Mouse (Mus musculus) mesoderm, embryonic 11.5 days (tissue): ENCODE measurements around the gene Rps9.
"Not testable (repeated sequence)": the region's sequence is repeated elsewhere in the genome, so short reads cannot be mapped to it uniquely, and the experiment has no call there.

ENCODE experiments used
- DNase-seq: peaks from one replicate; pipeline ENCODE4 v3.0.0-alpha.2; 2012; ENCODE audit warnings: low read depth, low spot score

Gene Rps9

DNA sequence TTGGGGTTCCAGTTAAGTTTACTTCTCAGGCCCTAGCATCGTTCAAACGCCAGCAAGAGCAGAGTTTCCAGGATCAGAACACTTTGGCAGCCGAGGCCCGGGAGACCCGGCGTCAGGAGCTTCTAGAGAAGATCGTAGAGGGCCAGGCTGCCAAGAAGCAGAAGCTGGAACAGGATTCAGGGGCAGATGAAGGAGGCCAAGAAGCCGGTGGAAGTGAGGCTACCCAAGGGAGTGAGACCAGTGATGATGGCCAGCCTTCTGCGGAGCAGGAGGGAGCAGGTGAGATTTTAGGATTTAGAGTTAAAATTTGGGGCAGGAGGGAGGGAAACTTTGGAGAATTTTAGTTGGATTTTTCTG is 8.9 kb upstream of the Rps9 start:
- DNase-seq: not testable (repeated sequence)

DNA sequence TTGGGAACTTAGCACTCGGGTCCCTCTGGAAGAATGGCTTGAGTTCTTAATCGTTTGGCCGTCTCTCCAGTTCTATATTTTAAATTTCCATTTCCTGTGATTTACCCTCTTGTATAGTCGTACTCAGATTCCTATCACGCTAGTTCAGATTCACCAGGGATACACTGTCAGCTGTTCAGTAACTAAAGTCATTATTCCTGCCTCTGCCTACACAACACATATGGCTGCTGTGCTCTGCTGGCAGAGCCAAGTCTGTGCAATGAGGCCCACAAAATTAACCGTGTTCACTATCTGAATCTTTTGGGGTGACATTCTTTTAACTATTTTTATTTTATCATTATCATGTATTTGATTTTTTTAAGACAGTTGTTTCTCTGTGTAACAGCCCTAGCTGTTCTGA is 5.3 kb upstream of the Rps9 start:
- DNase-seq: no peak

DNA sequence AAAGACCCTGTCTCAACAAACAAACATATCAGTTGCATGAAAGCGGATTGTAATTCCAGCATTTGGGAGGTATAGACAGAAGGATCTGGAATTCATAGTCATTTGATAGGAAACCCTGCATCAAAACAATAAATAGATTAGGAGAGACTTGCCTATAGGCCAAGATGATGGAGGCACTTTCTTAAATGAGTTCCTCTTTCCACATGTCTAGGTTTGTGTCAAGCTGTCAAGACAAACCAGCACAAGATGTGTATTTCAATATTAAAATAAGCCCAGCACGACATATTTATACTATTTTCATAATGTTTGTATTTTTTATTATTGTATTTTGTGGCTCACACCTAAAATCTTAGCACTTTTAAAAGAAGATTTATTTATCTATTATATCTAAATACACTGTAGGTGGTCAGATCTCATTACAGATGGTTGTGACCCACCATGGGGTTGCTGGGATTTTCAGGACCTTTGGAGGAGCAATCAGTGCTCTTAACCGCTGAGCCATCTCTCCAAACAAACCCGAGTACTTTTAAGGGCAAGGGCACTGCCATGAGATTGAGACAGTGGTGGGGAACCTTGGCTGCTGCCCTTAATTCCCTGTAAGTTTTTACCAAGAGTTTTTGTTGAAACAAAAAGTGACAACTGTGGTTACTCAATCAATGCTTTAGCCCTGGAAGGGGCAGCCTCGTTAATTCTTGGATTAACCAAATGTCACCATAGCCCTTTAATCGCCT is 480 bp upstream of the Rps9 start:
- DNase-seq: no peak

DNA sequence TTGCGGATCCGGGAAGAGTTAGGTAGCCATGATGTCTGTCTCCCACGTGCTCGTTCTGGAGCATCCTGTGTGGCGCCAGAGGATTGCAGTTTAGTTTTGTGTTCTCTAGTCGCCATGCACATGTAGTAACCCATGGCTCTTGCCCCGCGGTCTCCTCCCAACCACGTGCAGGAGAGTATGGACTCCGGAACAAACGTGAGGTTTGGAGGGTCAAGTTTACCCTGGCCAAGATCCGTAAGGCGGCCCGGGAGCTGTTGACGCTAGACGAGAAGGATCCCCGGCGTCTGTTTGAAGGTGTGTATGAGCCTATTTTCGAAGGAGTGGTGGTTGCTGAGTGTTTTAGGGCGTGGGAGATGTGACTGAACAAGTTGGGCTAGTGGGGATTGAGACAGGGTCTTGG is 682 bp downstream of the Rps9 start:
- no peak for DNase-seq

DNA sequence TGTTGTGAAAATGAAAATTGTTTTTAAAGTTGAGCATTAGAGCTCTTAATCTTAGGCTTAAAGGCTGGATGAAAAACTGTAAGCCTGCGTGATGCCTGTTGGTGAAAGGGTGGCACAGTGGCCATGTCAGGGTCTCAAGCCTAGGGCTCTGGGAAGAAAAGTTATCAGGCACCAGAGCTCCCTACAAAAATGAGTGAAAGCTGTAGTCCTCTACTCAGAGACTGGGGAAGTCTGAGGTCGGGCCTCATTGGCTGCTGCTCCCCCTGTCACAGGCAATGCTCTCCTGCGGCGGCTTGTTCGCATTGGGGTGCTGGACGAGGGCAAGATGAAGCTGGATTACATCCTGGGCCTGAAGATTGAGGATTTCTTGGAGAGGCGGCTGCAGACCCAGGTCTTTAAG is 1.7 kb downstream of the Rps9 start:
- DNase-seq: not testable (repeated sequence)

DNA sequence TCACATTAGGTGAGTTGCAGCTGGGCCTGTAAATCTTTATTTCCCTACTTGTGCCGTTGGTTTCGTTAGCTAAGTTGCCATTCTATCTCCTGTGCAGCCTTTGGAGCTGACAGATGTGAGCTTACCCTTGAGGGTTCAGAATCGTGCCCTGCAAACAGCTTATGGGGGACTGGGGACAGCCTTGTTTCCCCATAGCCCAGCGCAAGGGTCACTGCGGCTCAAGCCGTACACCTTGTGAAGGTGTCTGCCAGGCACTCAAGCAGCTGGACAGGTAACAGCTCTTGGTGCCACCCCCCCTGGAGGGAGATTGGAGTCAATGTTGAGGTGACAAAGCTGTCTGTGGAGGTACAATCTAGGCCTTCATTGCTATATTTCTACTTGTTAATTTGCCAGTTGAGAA is 2.1 kb downstream of the Rps9 start:
- no peak for DNase-seq

DNA sequence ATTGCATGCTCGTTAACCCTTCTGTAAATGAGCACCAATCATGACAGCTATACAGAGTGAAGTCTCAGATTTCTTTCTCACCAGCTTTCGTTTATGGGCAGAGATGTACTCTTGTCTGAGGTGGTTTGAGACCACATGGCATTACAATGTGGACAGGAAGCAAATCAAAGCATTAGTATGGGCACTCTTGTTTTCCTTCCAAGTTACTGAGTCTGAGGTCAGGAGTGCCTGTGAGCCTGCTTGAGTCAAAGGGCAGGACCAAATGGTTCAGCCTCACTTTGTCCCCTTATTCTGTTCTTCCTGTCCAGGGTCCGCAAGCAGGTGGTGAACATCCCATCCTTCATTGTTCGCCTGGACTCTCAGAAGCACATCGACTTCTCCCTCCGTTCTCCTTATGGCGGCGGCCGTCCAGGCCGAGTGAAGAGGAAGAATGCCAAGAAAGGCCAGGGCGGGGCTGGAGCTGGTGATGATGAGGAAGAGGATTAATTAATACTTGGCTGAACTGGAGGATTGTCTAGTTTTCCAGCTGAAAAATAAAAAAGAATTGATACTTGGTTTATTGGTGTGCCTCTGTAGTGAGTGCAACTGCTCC is 2.6 kb downstream of the Rps9 start:
- no peak for DNase-seq

DNA sequence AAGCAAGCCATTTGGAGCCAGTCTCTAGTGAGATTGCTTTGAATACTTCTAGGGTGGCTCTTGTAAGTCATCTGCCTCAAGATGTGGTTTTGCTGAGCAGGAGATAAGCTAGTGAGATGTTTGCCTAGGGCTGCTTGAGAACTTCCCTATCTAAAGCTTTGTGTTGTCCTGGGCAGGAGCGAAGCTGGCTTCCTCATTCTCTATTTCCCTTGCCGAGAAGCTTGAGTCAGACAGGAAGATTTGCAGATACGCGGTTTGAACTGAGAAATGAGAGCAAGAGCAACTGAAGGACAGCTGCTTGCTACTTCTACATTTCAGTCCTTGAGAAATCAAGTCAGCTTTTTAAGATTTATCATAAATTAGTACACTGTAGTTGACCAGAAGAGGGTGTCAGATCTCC is 3.2 kb downstream of the Rps9 start:
- no peak for DNase-seq

DNA sequence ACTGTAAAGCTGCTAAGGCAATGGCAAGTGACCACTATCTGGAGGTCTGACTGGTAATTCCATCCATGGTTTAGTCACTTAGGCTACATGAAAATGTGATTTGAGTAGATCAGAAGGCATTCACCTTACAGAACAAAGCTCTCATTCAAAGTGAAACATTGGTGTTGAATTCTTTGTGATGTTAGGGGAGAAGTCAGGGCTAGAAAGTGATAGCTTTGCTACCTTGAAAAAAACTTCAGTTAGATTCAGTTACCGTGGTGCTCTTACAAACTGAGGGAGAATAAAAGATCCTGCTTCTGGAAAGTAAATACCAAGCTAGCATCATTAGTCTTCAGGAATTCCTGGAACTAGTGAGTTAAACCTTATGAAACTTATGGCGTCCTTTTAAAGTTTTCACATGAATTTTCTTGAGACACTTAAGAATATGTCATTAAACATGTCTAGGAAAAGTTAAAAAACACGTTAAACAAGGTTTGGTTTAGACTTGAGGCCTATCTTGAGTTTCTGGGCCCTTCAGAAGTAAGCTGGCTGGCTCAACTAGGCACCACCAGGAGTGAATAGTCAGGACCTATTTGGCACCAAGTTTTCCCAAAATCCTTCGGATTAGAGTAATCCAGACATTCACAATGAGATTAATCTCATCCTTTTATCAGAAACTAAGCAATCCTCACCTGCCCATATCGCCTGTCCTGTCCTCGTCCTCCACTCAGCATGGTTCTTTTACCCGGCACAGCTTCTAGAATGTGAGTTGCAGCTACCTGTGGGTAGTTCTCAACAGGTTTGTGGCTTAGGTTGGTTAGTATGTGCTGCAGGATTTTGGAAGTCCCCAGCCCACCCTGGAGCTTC is 4.0 kb downstream of the Rps9 start:
- DNase-seq: no peak

DNA sequence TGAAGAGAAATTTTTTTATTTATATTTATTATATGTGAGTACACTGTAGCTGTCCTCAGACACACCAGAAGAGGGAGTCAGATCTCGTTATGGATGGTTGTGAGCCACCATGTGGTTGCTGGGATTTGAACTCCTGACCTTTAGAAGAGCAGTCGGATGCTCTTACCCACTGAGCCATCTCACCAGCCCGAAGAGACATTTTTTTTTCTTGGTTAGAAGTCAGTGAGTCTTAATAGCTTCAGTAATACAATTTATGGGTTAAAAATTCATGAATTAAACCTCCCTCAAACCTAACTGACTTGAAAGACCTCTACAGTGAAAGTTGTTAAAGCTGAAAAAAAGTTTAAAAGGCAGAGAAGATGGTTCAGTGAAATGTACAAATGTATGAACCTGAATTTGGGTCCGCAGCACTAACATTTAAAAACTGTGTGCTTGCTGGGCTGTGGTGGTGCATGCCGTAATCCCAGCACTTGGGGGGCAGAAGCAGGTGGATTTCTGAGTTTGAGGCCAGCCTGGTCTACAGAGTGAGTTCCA is 4.7 kb downstream of the Rps9 start:
- DNase-seq: not testable (repeated sequence)

DNA sequence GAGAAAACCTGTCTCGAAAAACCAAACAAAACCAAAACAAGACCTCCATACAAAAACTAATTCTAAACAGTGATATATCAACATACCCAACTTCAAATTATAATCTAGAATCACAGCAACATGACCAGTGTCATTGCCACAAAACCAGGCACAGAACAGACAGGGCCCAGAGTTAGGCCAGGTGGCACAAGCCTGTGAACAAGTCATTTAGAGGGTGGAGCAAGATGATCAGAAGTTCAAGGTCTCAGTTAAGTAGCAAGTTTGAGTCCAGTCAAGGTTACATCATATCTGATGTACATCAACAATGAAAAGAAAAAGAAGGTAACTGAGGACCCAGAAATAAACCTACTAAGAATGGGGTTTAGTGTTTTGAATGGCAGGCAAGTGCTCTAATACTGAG is 5.2 kb downstream of the Rps9 start:
- DNase-seq: no peak

DNA sequence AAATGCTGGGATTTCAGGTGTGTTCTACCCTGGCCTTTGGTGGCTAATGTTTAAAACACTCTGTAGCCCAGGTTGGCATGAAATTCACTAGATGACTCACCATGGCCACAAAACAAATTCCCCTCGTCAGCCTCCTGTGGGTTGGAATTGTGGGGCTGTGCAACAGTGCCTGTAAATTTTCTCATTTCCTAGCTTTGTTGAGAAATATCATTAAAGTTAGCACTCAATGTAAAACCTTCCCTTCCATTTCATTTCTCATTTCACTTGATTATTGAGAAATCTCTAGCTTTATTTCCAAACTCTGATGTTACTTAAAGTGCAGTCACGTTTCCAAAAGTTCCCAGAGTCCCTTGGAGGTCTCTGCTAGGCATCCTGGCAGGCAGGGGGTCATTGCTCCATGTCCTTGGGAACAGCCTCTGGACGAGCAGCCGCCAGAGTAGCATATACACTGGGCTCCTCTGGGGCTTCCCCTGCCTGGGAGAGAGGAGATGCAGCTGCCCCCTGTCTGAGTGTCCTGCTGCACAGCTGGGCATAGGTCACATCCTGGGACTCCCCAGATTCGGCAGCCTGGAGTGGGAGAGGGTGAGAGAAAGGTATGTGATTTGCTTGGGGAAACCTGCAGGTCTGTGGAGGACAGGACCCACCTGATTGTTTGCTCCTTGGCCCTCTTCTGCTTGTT is 8.6 kb downstream of the Rps9 start:
- DNase-seq: no peak

DNA sequence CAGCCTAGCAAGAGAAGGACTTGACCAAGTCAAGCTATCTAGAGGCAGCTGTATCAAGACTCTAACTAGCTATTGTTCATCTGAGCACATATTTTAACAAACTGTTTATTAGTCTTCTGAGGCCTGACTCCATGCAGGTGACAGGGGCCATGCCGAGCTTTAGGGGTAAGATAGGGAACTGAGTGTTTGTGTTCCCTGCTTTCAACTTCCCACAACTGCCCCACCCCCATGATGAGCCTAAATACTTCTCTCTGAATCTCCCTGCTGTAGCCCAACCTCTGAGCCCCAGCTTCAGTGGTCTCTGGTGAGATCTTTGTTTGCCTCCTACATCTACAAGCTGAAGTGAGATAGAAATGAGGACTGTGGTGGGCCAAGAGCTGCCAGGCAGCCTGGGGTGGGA is 11.5 kb downstream of the Rps9 start:
- DNase-seq: no peak

DNA sequence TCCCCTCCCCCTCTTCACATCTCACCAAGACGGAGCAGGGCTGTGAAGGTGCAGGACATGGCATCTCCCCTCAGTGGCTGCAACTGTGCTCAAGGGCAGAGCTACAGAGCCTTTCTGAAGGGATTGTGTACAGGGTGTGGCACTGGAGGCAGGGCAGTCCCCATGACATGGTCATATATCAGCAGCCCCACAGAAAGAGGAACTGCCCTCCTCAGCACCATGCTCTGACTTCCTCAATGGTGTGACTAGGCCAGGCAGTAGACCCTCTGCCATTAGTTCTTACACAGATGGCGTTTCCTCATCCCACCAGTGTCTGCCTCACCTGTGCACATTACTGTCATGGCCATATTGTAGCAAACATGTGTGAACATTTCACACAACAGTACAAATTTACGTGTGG is 16.5 kb downstream of the Rps9 start, which contains the start of gene Pirb:
Pirb (minus strand) TSS at position 124 of the 400 bp plus-strand sequence.
- not testable (repeated sequence) for DNase-seq

DNA sequence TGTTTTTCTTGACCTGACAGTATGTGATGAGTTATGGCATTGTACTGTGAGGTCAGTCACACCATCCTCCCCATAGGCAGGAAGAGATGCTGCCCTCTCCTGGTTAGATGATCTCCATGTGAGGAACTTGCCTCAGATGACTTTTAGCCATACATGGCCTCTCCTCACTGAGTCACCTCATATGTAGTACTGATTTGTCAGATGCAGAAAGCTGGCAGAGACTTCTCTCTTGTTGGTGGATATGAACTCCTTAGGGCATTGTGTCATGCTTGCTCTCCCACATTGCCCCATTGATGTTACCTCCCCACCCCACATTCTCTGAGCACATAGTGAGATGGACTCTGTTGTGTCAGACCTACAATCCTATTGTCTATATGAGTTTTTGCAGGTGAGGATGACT is 21.7 kb downstream of the Rps9 start:
- not testable (repeated sequence) for DNase-seq

DNA sequence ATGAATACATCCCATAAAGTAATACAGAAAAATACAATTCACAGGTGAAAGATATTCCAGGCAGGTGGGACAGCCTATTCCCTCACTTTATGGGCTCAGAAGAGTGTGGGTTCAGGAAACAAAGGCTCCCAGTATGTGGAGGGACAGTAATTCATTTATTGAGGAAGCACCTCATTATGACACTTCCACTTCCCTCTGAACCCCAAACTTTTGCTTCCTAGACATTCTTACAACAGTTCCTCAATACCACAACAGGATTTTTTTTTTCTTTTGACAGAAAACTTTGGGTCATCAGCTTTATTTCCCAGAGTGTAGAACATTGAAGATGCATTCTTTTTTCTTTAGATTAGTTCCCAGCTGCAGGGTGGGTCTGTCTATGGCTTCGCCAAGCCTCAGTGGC is 28.9 kb downstream of the Rps9 start:
- DNase-seq: not testable (repeated sequence)
